Mouse (Mus musculus): ENCODE measurements around the gene Dhps. TPM values are rescaled to one million over a fixed set of nuclear protein-coding genes. Genes with fewer than 3 reads are reported as not detected.

Dhps gene
- polyA plus RNA-seq, 1 experiment from 2014 or later = 67.8 TPM

GRCm38 (mm10) chr8:85037681-85038531, 33.7 kb upstream of the Dhps start:
- no peaks in the 10 kb centered on the region for H3K36me3 ChIP-seq (ENCODE audit: control insufficient read depth, insufficient read depth, low read length)
- H3K27ac ChIP-seq (ENCODE audit: low read depth, low read length) = peak overlapping the region; percentile 88
- no peaks in the 10 kb centered on the region for H3K27me3 ChIP-seq (ENCODE audit: control insufficient read depth, insufficient read depth, low read length)
- H3K9me3 ChIP-seq (ENCODE audit: control insufficient read depth, low read length) = no peaks in the 10 kb centered on the region
- under 1% methylated on average over 57 of the region's 57 CpGs for WGBS
- peaks cover 6% of the 10 kb centered on the region; the same call in 1 of the 2 replicates for H3K4me1 ChIP-seq (replicated peaks; ENCODE audit: control insufficient read depth, insufficient read depth, low read length)
- H3K4me2 ChIP-seq (replicated peaks; ENCODE audit: low read depth, low read length) = peak overlapping the region; percentile 92
- ATAC-seq (ENCODE audit: low FRiP score) (peak; percentile 15), DNase-seq (ENCODE audit: low spot score) (peak; percentile 56)
- H3K4me3 ChIP-seq (ENCODE audit: low read depth, low read length) = peak overlapping the region; percentile 79
- peak overlapping the region; percentile 89 for H3K9ac ChIP-seq (ENCODE audit: low read depth, low read length)

- H3K36me3 ChIP-seq (ENCODE audit: control insufficient read depth, insufficient read depth, low read length) = peaks cover 19% of the 10 kb centered on the region
- 91% methylated on average over 6 of the region's 6 CpGs for WGBS
- H3K9ac ChIP-seq (ENCODE audit: low read depth, low read length) = no peak overlapping the region
- ATAC-seq (ENCODE audit: low FRiP score) (no peak), DNase-seq (ENCODE audit: low spot score) (no peak)
- no peaks in the 10 kb centered on the region for H3K9me3 ChIP-seq (ENCODE audit: control insufficient read depth, low read length)
- no peak overlapping the region for H3K27ac ChIP-seq (ENCODE audit: low read depth, low read length)
- H3K27me3 ChIP-seq (ENCODE audit: control insufficient read depth, insufficient read depth, low read length) = no peaks in the 10 kb centered on the region
- H3K4me2 ChIP-seq (replicated peaks; ENCODE audit: low read depth, low read length) = no peak overlapping the region
- H3K4me3 ChIP-seq (ENCODE audit: low read depth, low read length) = no peak overlapping the region
- H3K4me1 ChIP-seq (replicated peaks; ENCODE audit: control insufficient read depth, insufficient read depth, low read length) = no peaks in the 10 kb centered on the region; the same call in 1 of the 2 replicates
Observed at GRCm38 (mm10) chr8:85043619-85044018, 27.9 kb upstream of the Dhps start.

- Histone ChIP-seq H3K9me3 (ENCODE audit: control insufficient read depth, low read length) (no peaks in the 10 kb centered on the region), H3K36me3 (ENCODE audit: control insufficient read depth, insufficient read depth, low read length) (peaks cover 22% of the 10 kb centered on the region), H3K4me3 (ENCODE audit: low read depth, low read length) (no peak overlapping the region), H3K9ac (ENCODE audit: low read depth, low read length) (no peak overlapping the region), H3K27ac (ENCODE audit: low read depth, low read length) (no peak overlapping the region), H3K27me3 (ENCODE audit: control insufficient read depth, insufficient read depth, low read length) (no peaks in the 10 kb centered on the region), H3K4me1 (replicated peaks; ENCODE audit: control insufficient read depth, insufficient read depth, low read length) (peaks cover 3% of the 10 kb centered on the region; the same call in 1 of the 2 replicates), H3K4me2 (replicated peaks; ENCODE audit: low read depth, low read length) (no peak overlapping the region)
- no peak for ATAC-seq (ENCODE audit: low FRiP score)
- DNase-seq (ENCODE audit: low spot score) = no peak
- 85% methylated on average over 7 of the region's 7 CpGs for WGBS
Observed at GRCm38 (mm10) chr8:85057367-85057766, 14.2 kb upstream of the Dhps start.

- DNase-seq (ENCODE audit: low spot score) = peak; percentile 96
Observed at GRCm38 (mm10) chr8:85059879-85060616, 11.5 kb upstream of the Dhps start, which contains the start of gene Fbxw9. Gene Fbxw9, plus strand, starts transcription at chr8:85060055.

GRCm38 (mm10) chr8:85062603-85063002, 9.0 kb upstream of the Dhps start:
- 93% methylated on average over 4 of the region's 4 CpGs for WGBS
- H3K27ac ChIP-seq (ENCODE audit: low read depth, low read length) = no peak overlapping the region
- H3K4me2 ChIP-seq (replicated peaks; ENCODE audit: low read depth, low read length) = no peak overlapping the region

More at GRCm38 (mm10) chr8:85059879-85060616, 11.5 kb upstream of the Dhps start, which contains the start of gene Fbxw9:
- peaks cover 6% of the 10 kb centered on the region; the same call in 1 of the 2 replicates for H3K36me3 ChIP-seq (ENCODE audit: control insufficient read depth, insufficient read depth, low read length)
- peak within 1 kb of the TSS; percentile 92 for H3K4me2 ChIP-seq (replicated peaks; ENCODE audit: low read depth, low read length)
- no peaks in the 10 kb centered on the region for H3K9me3 ChIP-seq (ENCODE audit: control insufficient read depth, low read length)
- peak within 1 kb of the TSS; percentile 80 for H3K9ac ChIP-seq (ENCODE audit: low read depth, low read length)
- H3K4me1 ChIP-seq (replicated peaks; ENCODE audit: control insufficient read depth, insufficient read depth, low read length) = peaks cover 3% of the 10 kb centered on the region; the same call in 1 of the 2 replicates
- under 1% methylated on average over 52 of the region's 53 CpGs for WGBS
- H3K27me3 ChIP-seq (ENCODE audit: control insufficient read depth, insufficient read depth, low read length) = no peaks in the 10 kb centered on the region
- peak; percentile 91 for ATAC-seq (ENCODE audit: low FRiP score)
- H3K4me3 ChIP-seq (ENCODE audit: low read depth, low read length) = peak within 1 kb of the TSS; percentile 88
- peak within 1 kb of the TSS; percentile 30; the same call in 1 of the 2 replicates for H3K27ac ChIP-seq (ENCODE audit: low read depth, low read length)

GRCm38 (mm10) chr8:85065213-85065612, 6.3 kb upstream of the Dhps start:
- Histone ChIP-seq H3K4me3 (ENCODE audit: low read depth, low read length) (no peak overlapping the region), H3K4me1 (replicated peaks; ENCODE audit: control insufficient read depth, insufficient read depth, low read length) (peaks cover 3% of the 10 kb centered on the region; the same call in 1 of the 2 replicates), H3K9me3 (ENCODE audit: control insufficient read depth, low read length) (no peaks in the 10 kb centered on the region), H3K4me2 (replicated peaks; ENCODE audit: low read depth, low read length) (no peak overlapping the region), H3K36me3 (ENCODE audit: control insufficient read depth, insufficient read depth, low read length) (no peaks in the 10 kb centered on the region; the same call in 1 of the 2 replicates), H3K27me3 (ENCODE audit: control insufficient read depth, insufficient read depth, low read length) (no peaks in the 10 kb centered on the region), H3K27ac (ENCODE audit: low read depth, low read length) (no peak overlapping the region), H3K9ac (ENCODE audit: low read depth, low read length) (no peak overlapping the region)
- ATAC-seq (ENCODE audit: low FRiP score) (no peak), DNase-seq (ENCODE audit: low spot score) (no peak)
- WGBS = 46% methylated on average over 2 of the region's 2 CpGs

More at GRCm38 (mm10) chr8:85062603-85063002, 9.0 kb upstream of the Dhps start:
- DNase-seq (ENCODE audit: low spot score) (no peak), ATAC-seq (ENCODE audit: low FRiP score) (no peak)
- Histone ChIP-seq H3K9me3 (ENCODE audit: control insufficient read depth, low read length) (no peaks in the 10 kb centered on the region), H3K4me3 (ENCODE audit: low read depth, low read length) (no peak overlapping the region), H3K27me3 (ENCODE audit: control insufficient read depth, insufficient read depth, low read length) (no peaks in the 10 kb centered on the region), H3K36me3 (ENCODE audit: control insufficient read depth, insufficient read depth, low read length) (no peaks in the 10 kb centered on the region; the same call in 1 of the 2 replicates), H3K4me1 (replicated peaks; ENCODE audit: control insufficient read depth, insufficient read depth, low read length) (peaks cover 3% of the 10 kb centered on the region; the same call in 1 of the 2 replicates), H3K9ac (ENCODE audit: low read depth, low read length) (no peak overlapping the region)

GRCm38 (mm10) chr8:85067155-85067554, 4.4 kb upstream of the Dhps start:
- Histone ChIP-seq H3K9me3 (ENCODE audit: control insufficient read depth, low read length) (no peaks in the 10 kb centered on the region), H3K27ac (ENCODE audit: low read depth, low read length) (no peak overlapping the region), H3K9ac (ENCODE audit: low read depth, low read length) (no peak overlapping the region), H3K27me3 (ENCODE audit: control insufficient read depth, insufficient read depth, low read length) (no peaks in the 10 kb centered on the region), H3K4me2 (replicated peaks; ENCODE audit: low read depth, low read length) (no peak overlapping the region), H3K4me3 (ENCODE audit: low read depth, low read length) (no peak overlapping the region), H3K36me3 (ENCODE audit: control insufficient read depth, insufficient read depth, low read length) (no peaks in the 10 kb centered on the region; the same call in 1 of the 2 replicates), H3K4me1 (replicated peaks; ENCODE audit: control insufficient read depth, insufficient read depth, low read length) (no peaks in the 10 kb centered on the region)
- DNase-seq (ENCODE audit: low spot score) = no peak
- no peak for ATAC-seq (ENCODE audit: low FRiP score)
- 90% methylated on average over 2 of the region's 2 CpGs for WGBS

GRCm38 (mm10) chr8:85067982-85068381, 3.6 kb upstream of the Dhps start, which contains the start of gene Gm5741:
Gene Gm5741, minus strand, starts transcription at chr8:85067982.
- Histone ChIP-seq H3K9me3 (ENCODE audit: control insufficient read depth, low read length) (no peaks in the 10 kb centered on the region), H3K36me3 (ENCODE audit: control insufficient read depth, insufficient read depth, low read length) (no peaks in the 10 kb centered on the region; the same call in 1 of the 2 replicates), H3K27ac (ENCODE audit: low read depth, low read length) (no peak within 1 kb of the TSS), H3K4me2 (replicated peaks; ENCODE audit: low read depth, low read length) (no peak within 1 kb of the TSS), H3K4me3 (ENCODE audit: low read depth, low read length) (no peak within 1 kb of the TSS), H3K9ac (ENCODE audit: low read depth, low read length) (no peak within 1 kb of the TSS), H3K27me3 (ENCODE audit: control insufficient read depth, insufficient read depth, low read length) (no peaks in the 10 kb centered on the region), H3K4me1 (replicated peaks; ENCODE audit: control insufficient read depth, insufficient read depth, low read length) (no peaks in the 10 kb centered on the region)
- DNase-seq (ENCODE audit: low spot score) (no peak), ATAC-seq (ENCODE audit: low FRiP score) (no peak)
